Mouse (Mus musculus) thymus, adult 2 months (tissue): ENCODE measurements at regions not wholly inside any gene's neighbourhood (a gene's known extent, or its start where the extent isn't known, plus 50 kb on each side); places are given as distances from the start of the nearest gene placed in this dataset.

Experiments used
- DNase-seq: peaks from one replicate; pipeline ENCODE4 v3.0.0; 2021
- H3K27ac ChIP-seq: fragments of 200-500 bp; 2 replicates; pipeline ENCODE4 v1.5.1; 2012; ENCODE audit warnings: low read length, control low read depth; ENCODE audit not compliant: control insufficient read depth, insufficient read depth
- H3K27me3 ChIP-seq: fragments of 200-500 bp; 2 replicates; pipeline ENCODE4 v1.6.1; 2012; ENCODE audit warnings: mild to moderate bottlenecking, low read length, moderate library complexity, mixed read lengths; ENCODE audit not compliant: control insufficient read depth, insufficient read depth
- H3K36me3 ChIP-seq: fragments of 200-500 bp; 2 replicates; pipeline ENCODE4 v1.6.1; 2012; ENCODE audit warnings: mild to moderate bottlenecking, low read length, moderate library complexity; ENCODE audit not compliant: control insufficient read depth, insufficient read depth
- H3K4me1 ChIP-seq: fragments of 200-500 bp; replicated peaks from 2 replicates; pipeline ENCODE4 v1.6.1; 2012; ENCODE audit warnings: low read length; ENCODE audit not compliant: control insufficient read depth, insufficient read depth
- H3K4me3 ChIP-seq: fragments of 200-500 bp; 2 replicates; pipeline ENCODE4 v1.5.1; 2012; ENCODE audit warnings: mild to moderate bottlenecking, low read length, control low read depth, moderate library complexity; ENCODE audit not compliant: control insufficient read depth, insufficient read depth
- CTCF ChIP-seq: fragments of 200-500 bp; IDR thresholded peaks from 2 replicates; pipeline ENCODE4 v1.5.1; 2012; ENCODE audit warnings: mild to moderate bottlenecking, control low read depth, low read length, moderate library complexity, borderline replicate concordance; ENCODE audit not compliant: control insufficient read depth, poor library complexity, insufficient read depth; ENCODE audit errors: extremely low read depth
- POLR2A ChIP-seq: fragments of 200-500 bp; IDR thresholded peaks from 2 replicates; pipeline ENCODE4 v1.6.1; 2012; ENCODE audit warnings: mild to moderate bottlenecking, low read length, control low read depth, moderate library complexity; ENCODE audit not compliant: control insufficient read depth, poor library complexity, insufficient read depth; ENCODE audit errors: extremely low read depth
- WGBS: fragments of 180-500 bp; shearing (Covaris S2); methylation state at CpG from one replicate; pipeline ENCODE4 v1.1.7; 2018; 5-methylcytosine and 5-hydroxymethylcytosine counted together

DNA sequence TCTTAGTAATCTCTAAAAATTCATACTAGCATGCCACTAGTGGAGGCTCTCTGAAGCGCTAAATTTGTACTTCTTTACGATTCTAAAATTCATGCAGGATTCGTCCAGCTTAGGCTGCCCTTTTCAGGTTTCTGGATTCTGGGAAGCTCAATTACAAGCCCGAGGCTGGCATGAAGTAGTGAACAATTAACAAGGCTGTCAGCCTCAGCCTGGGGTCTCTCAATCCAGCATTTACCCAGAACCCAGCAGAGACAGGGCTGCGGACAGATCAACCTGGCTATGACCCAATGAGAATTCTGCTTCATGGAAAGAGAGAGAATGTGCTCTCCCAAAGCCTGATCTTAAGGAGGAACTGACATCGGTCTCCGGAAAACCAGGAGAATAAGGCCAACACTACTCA is 866.2 kb downstream of the Zfp704 start:
- no peak overlapping the region for H3K27ac ChIP-seq
- WGBS, result 94% methylated on average over 7 of the region's 7 CpGs
- H3K36me3 ChIP-seq, result no peaks in the 10 kb centered on the region
- no peak overlapping the region for H3K4me3 ChIP-seq
- no peaks in the 10 kb centered on the region for H3K27me3 ChIP-seq
- no peak for DNase-seq
- no peaks in the 10 kb centered on the region for H3K4me1 ChIP-seq
- TF ChIP-seq POLR2A (no peak), CTCF (no peak)

DNA sequence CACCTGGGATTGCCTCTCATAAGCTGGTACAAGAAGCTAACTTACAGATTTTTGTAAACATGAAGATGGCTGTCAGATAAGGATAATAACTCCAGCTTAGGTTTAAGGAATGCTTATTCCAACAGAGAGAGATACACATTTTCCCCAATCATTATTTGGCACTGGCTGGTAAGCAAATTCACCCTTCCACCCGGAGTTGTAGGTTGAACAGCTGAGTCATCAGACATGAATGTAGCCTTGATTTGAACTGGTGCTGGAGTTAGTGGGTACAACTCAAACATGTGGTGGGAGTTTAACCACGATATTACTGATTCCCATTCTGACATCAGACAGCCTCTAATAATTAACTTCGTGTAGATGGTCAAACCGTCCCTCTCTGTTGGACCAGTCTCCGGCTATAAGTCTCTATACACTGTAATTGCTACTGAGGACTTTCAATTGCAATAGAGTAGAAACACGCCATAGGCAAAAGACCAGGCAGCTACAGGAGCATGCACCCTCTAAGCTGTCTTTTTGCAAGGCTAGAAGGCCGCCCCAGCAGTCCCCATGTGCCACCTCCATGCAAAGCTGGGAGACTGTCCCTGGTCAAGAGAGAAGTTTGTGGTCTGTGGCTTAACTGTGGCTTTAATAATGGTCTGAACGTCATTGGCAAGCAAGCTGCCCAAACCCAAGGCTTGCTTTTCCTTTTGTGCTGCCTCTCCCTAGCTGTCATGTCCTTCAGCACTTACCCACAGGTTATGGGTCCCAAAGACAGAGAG is 868.4 kb downstream of the Zfp704 start:
- TF ChIP-seq CTCF, result no peak
- TF ChIP-seq POLR2A, result no peak
- Histone ChIP-seq H3K27ac (no peak overlapping the region), H3K4me1 (no peaks in the 10 kb centered on the region), H3K27me3 (no peaks in the 10 kb centered on the region), H3K4me3 (no peak overlapping the region), H3K36me3 (no peaks in the 10 kb centered on the region)
- 72% methylated on average over 8 of the region's 8 CpGs for WGBS
- no peak for DNase-seq

DNA sequence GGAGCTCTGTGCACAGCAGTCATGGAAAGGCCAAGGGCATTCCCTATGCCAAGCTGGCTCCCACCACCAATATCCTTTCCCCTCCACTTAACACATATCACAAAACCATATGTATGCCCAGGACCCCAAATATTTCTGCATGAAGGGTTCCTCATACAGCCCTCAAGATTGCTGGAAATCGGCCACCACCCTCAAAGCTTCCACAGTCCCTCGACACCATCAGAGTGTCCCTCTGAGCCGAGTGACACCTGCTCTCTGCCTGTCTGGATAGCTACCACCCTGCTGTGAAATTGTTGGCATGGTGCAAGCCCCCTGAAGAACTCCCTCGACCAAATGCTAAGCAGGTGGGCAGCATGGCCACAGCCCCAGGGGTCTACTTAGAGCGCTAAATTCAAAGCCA is 869.2 kb downstream of the Zfp704 start:
- Histone ChIP-seq H3K4me3 (no peak overlapping the region), H3K27me3 (no peaks in the 10 kb centered on the region), H3K27ac (no peak overlapping the region), H3K4me1 (no peaks in the 10 kb centered on the region), H3K36me3 (no peaks in the 10 kb centered on the region)
- DNase-seq, result no peak
- no peak for TF ChIP-seq CTCF
- TF ChIP-seq POLR2A, result no peak
- 93% methylated on average over 5 of the region's 5 CpGs for WGBS

DNA sequence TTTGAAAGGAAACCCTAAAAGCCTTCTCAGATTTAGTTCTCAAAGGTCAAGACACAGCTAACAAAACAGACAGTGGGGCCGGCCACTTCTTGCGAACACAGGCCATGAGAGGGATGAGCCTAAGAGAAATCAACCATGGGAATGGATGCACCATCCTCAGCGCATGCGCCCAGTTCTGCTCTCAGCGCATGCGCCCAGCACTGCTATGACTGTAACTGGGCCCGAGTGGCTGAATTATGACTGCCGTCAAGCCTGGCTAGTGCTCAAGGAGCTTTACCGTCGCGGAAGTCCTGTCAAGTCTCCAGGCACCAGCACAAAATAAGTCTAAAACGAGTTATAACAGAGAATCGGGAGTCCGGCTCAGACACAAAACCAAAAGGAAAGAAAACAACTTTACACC is 870.6 kb downstream of the Zfp704 start:
- no peak for DNase-seq
- whole genome bisulfite sequencing, result 95% methylated on average over 14 of the region's 14 CpGs
- H3K36me3 ChIP-seq, result no peaks in the 10 kb centered on the region
- H3K4me1 ChIP-seq, result no peaks in the 10 kb centered on the region
- no peaks in the 10 kb centered on the region for H3K27me3 ChIP-seq
- no peak overlapping the region for H3K4me3 ChIP-seq
- TF ChIP-seq CTCF, result no peak
- TF ChIP-seq POLR2A, result no peak
- H3K27ac ChIP-seq, result no peak overlapping the region

DNA sequence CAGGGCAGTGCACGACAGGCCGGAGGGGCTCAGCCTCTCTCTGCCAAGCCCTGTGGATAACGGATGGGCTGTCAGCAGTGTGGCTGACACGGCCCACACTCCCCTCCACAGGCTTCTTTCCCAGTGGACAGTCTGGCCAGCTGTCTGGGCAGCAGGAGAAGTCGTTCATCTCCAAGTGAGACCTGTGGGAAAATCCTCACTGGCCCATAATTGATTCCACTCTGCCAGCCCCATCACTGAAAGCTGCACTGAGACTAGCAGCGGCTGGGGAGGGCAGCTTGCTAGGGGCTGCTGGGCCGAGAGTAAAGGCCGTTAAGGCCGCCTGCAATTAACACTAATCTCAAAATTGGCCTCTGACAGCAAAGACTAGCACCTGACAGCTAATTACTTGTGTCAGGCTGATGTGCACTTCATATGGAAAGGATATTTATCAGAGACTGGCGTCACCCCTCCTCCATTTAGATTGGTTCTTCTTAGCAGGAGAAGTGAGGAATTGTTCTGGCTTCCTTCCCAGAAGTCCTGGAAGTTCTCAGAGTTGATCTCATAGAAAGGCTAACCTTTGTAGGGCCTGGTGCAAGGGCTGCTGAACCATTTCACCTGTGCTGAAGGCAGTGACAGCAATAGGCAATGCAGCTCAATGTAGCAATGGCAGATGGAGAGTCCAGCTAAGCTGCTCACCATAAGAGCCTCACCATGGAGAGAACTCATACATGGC is 873.5 kb downstream of the Zfp704 start:
- 87% methylated on average over 10 of the region's 10 CpGs for WGBS
- Histone ChIP-seq H3K27me3 (no peaks in the 10 kb centered on the region), H3K4me1 (no peaks in the 10 kb centered on the region), H3K36me3 (no peaks in the 10 kb centered on the region), H3K27ac (no peak overlapping the region), H3K4me3 (no peak overlapping the region)
- no peak for DNase-seq
- TF ChIP-seq POLR2A, result no peak
- TF ChIP-seq CTCF, result no peak

DNA sequence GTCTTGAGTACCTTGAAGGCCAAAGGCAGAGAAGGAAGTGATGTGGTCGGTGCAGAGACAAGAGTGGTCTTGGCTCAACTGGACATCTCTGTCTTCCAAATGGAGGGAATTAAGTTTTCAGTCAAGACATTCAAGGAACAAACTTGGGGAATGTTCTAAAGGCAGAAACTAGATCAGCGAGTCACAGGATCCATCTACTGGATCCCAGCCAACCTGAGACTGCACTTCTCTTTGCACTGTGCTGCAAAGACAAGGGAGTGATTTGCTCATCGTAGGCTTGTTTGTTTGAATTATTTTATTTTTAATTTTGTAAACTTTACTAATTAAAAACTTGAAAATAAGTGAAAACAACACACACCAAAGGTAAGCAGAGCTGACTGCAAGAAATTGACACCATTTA is 875.8 kb downstream of the Zfp704 start:
- H3K4me1 ChIP-seq, result no peaks in the 10 kb centered on the region
- no peak for DNase-seq
- H3K27me3 ChIP-seq, result no peaks in the 10 kb centered on the region
- TF ChIP-seq CTCF, result no peak
- TF ChIP-seq POLR2A, result no peak
- 81% methylated on average over 3 of the region's 3 CpGs for WGBS
- no peaks in the 10 kb centered on the region for H3K36me3 ChIP-seq
- H3K27ac ChIP-seq, result no peak overlapping the region
- no peak overlapping the region for H3K4me3 ChIP-seq
